Mouse (Mus musculus): ENCODE results near the gene Fthl17e.
A peak's percentile ranks its signal among the peaks of the same experiment; 100 is the strongest.
"Not testable (repeated sequence)": the region's sequence is repeated elsewhere in the genome, so short reads cannot be mapped to it uniquely, and the experiment has no call there.

Gene Fthl17e

DNA sequence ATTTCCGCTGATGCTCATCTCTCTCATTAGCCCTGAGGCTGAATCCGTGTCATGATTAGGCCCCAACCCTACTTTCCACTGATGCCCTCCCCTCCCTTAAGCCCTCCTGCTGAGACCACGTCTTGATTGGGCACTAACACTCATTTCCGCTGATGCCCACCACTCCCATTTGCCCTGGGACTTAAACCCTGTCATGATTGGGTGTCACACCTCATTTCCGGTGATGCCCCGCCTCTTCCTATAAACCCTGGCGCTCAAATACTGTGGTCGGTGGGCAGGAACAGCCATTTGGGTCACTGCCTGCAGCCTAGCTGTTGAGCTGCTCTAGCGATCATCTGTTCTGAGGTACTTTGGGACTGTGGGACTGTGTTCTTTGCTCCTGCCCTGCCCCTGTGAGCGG lies at the start of gene Fthl17e:
TSS of gene Fthl17e (plus strand) at position 301 of the 400 bp plus-strand sequence.
- DNase-seq (ENCODE audit: extremely low read depth, low read depth) = not testable (repeated sequence)

DNA sequence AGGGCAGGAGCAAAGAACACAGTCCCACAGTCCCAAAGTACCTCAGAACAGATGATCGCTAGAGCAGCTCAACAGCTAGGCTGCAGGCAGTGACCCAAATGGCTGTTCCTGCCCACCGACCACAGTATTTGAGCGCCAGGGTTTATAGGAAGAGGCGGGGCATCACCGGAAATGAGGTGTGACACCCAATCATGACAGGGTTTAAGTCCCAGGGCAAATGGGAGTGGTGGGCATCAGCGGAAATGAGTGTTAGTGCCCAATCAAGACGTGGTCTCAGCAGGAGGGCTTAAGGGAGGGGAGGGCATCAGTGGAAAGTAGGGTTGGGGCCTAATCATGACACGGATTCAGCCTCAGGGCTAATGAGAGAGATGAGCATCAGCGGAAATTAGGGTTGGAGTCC lies 46.6 kb upstream of the Fthl17e start, which contains the start of gene Fthl17d:
TSS of gene Fthl17d (minus strand) at position 101 of the 400 bp plus-strand sequence.
- DNase-seq (ENCODE audit: extremely low read depth, low read depth) = not testable (repeated sequence)

DNA sequence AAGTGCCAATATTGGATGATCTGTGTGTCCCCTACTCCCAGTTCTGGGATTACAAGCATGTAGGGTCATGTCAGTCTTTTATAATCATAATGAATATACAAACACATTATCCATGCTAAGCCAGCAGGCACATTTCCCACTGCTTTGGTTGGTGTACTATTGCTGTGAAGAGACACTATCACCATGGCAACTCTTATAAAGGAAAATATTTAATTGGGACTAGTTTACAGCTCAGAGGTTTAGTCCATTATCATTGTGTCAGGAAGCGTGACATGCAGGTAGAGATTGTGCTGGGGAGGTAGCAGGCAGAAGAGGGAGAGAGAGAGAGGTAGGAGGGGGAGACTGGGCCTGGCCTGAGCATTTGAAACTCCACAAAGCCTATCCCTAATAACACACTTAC lies 17.2 kb upstream of the Fthl17e start:
- DNase-seq (ENCODE audit: extremely low read depth, low read depth) = no peak

DNA sequence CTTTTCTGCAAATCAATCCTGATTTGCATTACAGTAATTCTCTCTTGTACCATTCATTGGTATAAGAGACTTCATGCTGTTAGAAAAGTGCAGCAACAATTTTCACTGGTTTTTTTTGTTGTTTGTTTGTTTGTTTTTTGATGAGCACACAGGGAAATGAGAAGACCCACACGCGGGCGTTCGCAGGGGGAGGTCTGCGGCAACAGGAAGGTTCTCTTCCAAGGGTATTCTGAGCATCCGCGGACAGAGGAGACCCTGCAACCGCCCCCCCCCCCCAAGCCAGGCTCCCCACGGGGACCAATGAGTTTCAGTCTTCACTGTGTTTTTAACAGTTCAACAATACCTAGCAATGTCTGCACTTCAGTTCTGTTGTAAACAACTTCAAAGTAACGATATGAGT lies 13.8 kb upstream of the Fthl17e start:
- DNase-seq (ENCODE audit: extremely low read depth, low read depth) = no peak

DNA sequence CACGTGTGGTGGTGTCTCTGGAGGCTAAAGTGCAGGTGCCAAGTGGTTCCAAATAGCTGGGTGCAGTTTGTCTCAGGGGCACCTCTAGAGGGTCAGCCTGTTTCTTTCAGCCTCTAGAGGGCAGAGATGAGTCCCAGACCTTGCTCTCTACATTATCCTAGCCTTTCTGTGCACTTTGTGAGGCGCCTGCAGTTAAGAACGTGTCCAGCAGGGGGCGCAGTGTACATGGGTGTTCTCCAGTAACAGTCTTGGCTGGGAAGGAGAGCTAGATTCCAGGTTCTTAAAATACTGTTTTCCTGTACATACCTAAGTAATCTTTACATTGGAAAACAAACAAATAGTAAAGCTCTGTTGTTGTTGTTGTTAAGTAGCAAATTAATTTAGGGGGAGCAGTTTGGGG lies 8.3 kb downstream of the Fthl17e start:
- not testable (repeated sequence) for DNase-seq (ENCODE audit: extremely low read depth, low read depth)

DNA sequence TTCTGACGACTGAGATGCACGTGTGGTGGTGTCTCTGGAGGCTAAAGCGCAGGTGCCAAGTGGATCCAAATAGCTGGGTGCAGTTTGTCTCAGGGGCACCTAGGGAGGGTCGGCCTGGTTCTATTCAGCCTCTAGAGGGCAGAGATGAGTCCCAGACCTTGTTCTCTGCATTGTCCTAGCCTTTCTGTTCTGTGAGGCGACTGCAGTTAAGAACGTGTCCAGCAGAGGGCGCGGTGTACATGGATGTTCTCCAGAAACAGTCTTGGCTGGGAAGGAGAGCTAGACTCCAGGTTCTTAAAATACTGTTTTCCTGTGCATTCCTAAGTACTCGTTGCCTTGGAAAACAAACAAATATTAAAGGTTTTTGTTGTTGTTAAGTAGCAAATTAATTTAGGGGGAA lies 27.7 kb downstream of the Fthl17e start:
- DNase-seq (ENCODE audit: extremely low read depth, low read depth) = peak; percentile 2

DNA sequence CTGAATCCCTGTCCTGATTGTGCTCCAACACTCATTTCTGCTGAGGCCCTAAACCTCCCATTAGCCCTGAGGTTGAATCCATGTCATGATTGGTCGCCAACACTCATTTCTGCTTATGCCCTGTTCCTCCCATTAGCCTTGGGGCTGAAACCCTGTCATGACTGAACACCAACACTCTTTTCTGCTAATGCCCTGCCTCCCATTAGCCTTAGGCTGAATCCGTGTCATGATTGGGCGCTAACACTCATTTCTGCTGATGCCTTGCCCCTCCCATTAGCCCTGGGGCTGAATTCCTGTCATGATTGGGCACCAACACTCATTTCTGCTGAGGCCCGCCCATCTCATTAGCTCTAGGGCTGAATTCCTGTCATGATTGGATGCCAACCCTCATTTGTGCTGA lies 28.8 kb downstream of the Fthl17e start:
- DNase-seq (ENCODE audit: extremely low read depth, low read depth) = no peak

DNA sequence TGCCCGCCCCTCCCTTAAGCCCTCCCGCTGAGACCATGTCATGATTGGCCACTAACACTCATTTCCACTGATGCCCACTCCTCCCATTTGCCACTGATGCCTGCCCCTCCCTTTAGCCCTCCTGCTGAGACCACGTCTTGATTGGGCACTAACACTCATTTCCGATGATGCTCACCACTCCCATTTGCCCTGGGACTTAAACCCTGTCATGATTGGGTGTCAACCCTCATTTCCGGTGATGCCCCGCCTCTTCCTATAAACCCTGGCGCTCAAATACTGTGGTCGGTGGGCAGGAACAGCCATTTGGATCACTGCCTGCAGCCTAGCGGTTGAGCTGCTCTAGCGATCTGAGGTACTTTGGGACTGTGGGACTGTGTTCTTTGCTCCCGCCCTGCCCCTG lies 29.4 kb downstream of the Fthl17e start, which contains the start of gene Fthl17f:
TSS of gene Fthl17f (plus strand) at position 301 of the 400 bp plus-strand sequence.
- not testable (repeated sequence) for DNase-seq (ENCODE audit: extremely low read depth, low read depth)

DNA sequence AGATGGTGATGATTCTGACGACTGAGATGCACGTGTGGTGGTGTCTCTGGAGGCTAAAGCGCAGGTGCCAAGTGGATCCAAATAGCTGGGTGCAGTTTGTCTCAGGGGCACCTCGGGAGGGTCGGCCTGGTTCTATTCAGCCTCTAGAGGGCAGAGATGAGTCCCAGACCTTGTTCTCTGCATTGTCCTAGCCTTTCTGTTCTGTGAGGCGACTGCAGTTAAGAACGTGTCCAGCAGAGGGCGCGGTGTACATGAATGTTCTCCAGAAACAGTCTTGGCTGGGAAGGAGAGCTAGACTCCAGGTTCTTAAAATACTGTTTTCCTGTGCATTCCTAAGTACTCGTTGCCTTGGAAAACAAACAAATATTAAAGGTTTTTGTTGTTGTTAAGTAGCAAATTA lies 44.4 kb downstream of the Fthl17e start:
- peak; percentile 7 for DNase-seq (ENCODE audit: extremely low read depth, low read depth)
